Mouse (Mus musculus) embryonic facial prominence, embryonic 14.5 days (tissue): ENCODE measurements around the gene Tmem164. TPM values are rescaled to one million over a fixed set of nuclear protein-coding genes. Genes with fewer than 3 reads are reported as not detected.

Experiments
- microRNA counts: library from miRNA; unstranded; fragments of <30 nt; microRNA quantifications from one replicate; lab custom pipeline; 2017
- microRNA-seq: library from miRNA; unstranded; fragments of <30 nt; microRNA quantifications from one replicate; pipeline ENCODE4, GENCODE M21; 2016; ENCODE audit warnings: borderline number of aligned reads
- polyA plus RNA-seq: library from polyadenylated mRNA; unstranded; fragments of >200 nt; fragmentation: Nextera tagmentation; extraction: Ambion mirVana; gene quantifications from 2 replicates; pipeline ENCODE4 v1.2.1, GENCODE M21; 2014

Tmem164 gene
- polyA plus RNA-seq, 1 experiment from 2014 or later, result 31.8 TPM

MicroRNA genes within 50 kb of the gene (microRNA counts, 519-probe panel; counts per million panel counts)
- 2,884 counts per million, percentile 66 among the panel's probes with 10 or more counts for microRNA mmu-miR-652 (lab: Ali Mortazavi, UCI)

Small RNAs within 50 kb of the gene (microRNA-seq; reads per million reads assigned to microRNA genes)
- 7,250 reads per million, percentile 93 among the genes with 10 or more reads in this experiment for gene Mir652
